Mouse (Mus musculus): ENCODE results near the gene Hdhd5.

- TF ChIP-seq CTCF (IDR thresholded peaks at IDR 0.05; ENCODE audit: low read depth) (no peak), EP300 (IDR thresholded peaks at IDR 0.05; ENCODE audit: low read depth) (no peak)
Observed at GRCm38 (mm10) chr6:120480361-120480760, 50.8 kb downstream of the Hdhd5 start.

All from liver, postnatal 0 days (tissue).